Mouse (Mus musculus): Measurements from ENCODE around the gene Ppp1r1b.

The Ppp1r1b gene

DNA sequence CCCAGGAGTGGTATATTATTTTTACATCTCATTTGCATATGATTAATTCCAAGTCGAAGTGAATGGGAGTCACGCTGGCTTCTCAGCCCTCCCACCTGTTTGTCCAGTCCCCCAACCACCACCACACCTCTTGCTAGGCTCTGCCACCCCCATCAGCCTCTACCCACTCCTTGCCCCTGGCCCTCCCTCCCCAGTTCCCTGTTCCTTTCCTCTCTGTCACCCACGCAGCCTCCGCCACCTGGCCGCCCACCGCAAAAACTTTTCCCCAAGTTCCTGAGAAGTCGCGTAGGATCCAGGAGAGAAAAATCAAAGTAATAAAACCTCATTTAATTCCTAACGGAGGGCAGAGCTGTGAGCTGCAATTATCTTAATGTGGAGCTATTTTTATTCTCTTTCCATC, 2.0 kb upstream of the Ppp1r1b start:
- DNase-seq (ENCODE audit: inconsistent age in 2 of 2, low spot score in 1 of 2) = no peak

DNA sequence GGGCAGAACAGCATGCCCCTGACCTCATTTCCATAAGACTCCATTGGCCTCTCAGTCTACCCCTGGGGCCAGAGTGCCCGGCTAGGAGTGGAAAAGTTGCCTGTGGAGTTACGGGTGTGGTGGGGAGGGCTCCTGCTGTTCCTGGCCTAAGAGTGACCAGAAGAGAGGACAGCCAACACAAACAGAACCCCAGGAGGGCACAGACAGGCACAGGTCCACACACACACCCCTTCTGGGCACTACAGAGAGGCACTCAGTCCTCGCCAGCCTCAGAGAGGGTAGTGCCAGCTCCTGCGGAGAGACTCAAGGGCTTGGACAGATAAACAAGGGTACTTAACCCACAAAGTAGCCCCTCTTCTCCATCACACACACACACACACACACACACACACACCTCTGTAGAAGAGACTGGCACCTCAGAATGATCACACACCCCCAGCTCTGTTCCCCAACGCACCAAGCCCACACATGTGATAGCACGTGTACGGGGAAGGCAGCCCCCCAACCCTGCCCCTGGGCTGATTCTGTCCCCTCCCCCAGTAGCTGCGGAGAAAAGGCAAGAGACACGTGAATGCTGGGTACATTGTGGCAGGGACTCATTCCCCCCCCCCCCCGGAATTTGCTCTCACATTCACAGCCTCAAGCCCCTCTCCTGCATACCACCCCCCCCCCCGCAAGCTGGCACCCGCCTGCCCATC, 670 bp upstream of the Ppp1r1b start:
- DNase-seq (ENCODE audit: inconsistent age in 2 of 2, low spot score in 1 of 2) = no peak

DNA sequence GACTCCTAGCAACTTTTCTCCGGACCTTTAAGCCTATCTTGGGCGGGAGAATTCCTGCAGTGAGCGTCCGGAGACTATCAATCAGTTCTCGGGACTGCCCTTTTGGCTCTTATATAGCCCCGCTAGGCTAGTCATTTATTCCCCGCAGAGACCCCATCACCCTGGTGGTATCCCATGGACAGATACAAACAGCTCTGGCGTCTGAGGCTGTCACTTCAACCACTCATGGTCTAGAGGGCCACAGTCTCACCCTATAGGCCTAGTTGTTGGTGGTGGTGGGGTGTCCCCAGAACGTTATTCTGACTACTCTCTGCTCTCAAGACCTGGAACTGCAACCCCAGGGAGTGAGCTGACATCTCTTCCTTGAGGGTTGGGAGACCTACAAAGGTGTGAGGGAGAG, 1.1 kb downstream of the Ppp1r1b start:
- DNase-seq (ENCODE audit: inconsistent age in 2 of 2, low spot score in 1 of 2) = no peak

DNA sequence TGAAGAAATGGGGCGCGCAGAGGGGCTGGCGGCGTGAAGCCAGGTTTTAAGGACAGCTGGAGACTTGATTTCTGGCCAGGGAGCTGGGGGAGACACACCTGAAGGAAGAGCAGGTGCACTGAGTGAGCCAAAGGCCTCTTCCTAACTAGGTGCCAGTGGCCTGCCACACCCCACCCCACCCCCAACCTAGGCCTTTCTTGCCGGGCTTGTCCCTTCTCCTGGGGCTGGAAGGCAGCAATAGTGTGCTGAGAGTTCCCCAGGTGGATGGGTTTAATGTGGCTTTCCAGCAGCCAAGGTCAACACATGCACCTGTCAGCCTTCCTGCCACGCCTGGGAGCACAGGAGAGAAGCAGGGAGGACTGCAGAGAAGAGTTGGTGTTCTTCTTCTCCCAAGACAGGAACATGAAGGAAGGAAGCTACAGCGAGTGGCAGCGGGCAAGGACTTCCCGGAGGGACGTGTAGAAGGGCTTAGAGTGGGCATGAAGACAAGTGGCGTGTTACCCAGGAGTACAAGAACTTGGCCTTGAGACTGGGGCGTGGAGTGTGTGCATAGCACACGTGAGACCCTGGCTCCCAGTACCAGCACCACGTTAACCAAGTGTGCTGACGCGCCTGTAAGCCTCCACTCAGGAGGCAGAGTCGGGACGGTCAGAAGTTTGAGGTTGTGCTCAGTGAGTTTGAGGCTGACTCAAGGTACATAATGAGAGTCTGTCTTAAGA, 4.2 kb downstream of the Ppp1r1b start:
- no peak for DNase-seq (ENCODE audit: inconsistent age in 2 of 2, low spot score in 1 of 2)

DNA sequence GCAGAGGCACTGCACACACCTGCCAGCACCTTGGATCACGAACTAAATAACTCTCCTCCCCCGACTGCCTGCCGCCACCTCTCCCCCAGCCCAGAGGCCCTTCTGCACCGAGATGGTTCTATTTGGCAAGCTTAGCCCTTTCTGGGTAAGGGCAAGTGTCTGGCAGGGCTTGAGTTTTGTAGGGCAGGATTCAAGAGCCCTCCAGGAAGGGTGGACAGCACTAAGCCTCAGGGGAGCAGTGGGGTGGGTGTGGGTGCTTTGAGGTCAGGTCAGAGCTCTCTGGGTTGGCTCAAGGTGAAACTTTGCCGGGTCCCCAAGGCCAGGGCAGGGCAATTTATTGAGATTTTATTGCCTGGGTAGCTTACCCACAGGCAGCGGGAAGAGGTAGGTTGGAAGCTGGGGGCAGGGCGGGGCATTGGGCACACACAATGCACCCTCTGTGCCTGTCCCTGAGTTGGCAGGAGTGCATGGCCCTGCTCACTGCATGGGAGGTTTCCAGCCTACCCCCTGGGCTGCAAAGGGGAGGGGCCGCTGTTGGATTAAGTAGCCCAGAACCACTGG, 5.5 kb downstream of the Ppp1r1b start:
- no peak for DNase-seq (ENCODE audit: inconsistent age in 2 of 2, low spot score in 1 of 2)

DNA sequence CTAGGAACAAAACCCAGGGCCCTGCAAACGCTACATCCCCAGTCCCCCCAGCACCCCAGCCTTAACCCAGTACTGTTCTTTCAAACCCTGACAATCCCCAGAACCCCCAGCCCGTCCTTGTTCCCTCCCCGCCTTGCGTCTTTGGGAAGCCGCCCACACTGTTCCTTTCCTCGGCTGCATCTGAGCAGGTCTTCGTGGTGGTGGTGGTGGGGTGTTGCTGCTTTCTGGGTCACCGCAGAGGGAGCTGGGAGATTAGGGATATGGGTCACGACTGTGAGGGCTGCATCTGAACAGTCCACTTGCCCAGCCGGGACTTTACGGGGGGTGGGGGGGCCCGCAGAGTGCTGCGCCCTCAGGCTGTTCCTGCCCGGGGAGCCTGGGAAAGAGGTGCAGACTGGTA, 6.2 kb downstream of the Ppp1r1b start:
- DNase-seq (ENCODE audit: inconsistent age in 2 of 2, low spot score in 1 of 2) = no peak

DNA sequence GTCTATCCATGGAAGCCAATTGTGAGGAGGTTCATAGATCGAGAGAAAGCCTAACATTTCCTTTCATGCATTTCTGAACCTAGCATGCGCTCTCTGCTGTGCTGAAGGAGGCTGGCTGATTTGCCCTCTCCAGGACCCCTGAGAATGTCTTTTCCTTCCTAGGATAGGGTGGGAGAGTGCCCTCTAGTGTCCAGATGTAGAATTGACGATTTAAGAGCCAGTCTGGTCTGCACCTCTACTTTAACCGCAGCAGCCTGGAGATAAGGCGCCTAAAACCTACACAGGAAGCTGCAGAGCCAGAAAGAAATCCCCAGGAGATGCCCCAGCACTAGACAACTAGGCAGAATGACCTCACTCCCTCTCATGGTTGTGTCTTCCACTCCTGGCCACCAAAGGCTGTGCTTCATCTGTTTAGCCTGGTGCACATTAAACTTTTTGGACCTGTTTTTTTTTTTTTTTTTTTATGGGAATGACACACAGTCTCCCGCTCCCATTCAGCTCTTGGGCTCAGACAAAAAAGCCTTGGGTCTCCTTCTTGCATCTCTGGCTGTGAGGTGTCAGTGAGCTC, 7.6 kb downstream of the Ppp1r1b start:
- peak; percentile 35 to 85 for DNase-seq (ENCODE audit: inconsistent age in 2 of 2, low spot score in 1 of 2)

DNA sequence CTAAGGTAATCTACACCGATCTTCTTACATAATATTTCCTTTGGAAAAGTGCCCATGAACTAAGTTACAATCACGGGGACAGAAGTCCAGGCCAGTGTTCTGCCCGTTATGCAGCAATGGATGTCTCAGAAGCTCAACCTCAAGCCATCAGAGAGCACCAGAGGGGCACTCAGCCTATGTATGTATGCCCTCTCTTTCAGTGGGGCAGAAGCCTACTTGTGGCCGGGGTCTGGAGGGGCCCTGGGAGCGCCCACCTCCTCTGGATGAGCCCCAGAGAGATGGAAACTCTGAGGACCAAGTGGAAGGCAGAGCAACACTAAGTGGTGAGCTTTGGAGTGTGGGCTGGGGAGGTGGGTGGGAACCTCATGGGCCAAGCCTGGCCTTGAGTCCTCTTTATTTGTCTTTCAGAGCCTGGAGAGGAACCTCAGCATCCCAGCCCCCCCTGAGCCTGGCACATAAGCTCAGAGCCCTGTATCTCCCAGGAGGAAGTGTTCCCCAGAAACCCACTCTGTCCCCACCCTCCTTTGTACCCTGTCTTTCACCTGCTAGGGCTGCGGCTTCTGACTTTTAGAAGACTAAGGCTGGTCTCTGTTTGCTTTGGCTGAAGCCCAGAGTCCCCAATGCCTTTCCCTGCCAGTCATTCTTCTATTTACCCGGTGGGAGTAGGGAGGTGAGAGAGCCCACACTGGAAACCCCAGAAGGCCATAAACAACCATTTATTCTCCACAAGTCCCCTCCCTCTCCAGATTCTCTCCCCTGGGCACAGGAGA, 8.6 kb downstream of the Ppp1r1b start:
- DNase-seq (ENCODE audit: inconsistent age in 2 of 2, low spot score in 1 of 2) = no peak

DNA sequence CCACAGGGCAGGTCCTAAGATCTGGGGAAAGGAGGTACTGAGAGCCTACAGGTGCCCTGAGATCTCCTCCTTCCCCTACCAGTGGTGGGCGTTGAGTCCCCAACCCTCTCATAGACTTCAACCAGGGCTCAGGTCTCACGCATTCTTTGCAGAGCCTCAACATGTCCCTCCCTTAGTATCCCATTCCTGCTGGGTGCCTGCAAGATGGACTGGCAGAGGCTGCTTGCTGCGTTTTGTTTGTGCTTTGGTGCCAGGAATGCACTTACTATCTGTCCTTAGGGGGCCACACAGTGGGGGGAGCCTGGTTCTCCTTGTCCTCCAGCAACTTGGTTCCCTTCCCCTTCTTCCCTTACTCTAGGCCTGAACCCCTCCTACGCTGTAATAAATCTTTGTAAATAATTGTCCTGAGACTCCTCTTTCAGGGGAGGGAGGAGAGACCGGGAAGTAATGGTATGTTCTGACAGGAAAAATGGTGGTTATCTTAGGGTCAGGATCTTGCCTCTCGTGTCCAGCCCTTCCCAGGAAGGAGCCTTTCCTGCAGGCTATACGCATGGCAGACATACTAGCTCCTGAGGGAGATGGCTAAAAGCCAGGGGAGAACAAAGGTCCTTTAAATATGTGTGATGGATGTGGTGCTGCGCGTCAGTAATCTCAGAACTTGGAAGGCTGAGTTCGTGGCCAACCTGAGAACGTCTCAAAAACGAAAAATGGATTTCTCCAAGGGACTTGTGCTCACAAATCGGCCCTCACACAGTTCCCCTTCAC, 9.4 kb downstream of the Ppp1r1b start:
- DNase-seq (ENCODE audit: inconsistent age in 2 of 2, low spot score in 1 of 2) = no peak

DNA sequence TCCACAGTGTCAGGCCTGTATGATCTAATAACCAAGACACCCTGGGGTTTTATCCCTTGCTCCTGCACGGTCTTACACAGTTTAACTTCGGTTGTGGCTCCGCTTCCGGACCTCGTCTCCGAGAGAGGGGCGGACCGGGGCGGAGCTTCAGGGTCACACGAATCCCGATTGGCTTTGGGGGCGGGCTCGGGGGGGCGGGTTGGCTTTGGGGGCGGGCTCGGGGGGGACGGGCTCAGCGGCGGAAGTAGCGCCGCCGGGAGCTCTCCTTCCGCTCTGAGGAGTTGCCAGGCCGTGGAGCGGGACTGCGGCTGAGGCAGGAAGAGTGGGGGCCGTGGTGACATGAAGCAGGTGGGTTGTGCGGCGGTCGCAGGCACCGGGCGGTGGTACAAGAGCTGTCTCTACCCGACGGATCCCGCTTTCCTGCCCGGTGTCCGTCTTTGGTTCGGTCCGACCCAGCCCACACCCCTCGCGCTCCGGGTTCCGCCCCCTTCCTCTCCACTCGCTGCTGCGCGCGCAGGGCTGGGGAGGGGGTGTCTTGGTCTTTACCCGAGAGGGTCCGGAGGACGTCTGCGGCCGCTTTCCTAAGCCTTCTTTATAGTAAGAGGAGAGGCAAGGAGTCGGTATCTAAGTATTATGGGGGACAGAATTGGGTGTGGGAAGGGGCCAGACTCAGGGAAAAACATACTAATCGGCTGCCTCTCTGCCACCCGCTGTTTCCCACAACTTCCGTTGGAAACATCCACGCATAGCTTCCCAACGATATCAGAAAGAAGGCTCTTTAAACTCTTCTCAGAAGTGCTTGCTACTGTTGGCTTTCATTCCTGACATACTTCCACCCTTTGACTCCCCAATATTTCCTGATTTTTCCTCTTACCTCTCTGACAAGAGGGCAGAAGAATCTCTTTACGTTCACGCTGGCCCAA, 10.2 kb downstream of the Ppp1r1b start, which contains the start of gene Stard3:
Stard3 (plus strand) TSS at position 208 of the 923 bp plus-strand sequence.
- DNase-seq (ENCODE audit: inconsistent age in 2 of 2, low spot score in 1 of 2) = peak; percentile 91 to 95

DNA sequence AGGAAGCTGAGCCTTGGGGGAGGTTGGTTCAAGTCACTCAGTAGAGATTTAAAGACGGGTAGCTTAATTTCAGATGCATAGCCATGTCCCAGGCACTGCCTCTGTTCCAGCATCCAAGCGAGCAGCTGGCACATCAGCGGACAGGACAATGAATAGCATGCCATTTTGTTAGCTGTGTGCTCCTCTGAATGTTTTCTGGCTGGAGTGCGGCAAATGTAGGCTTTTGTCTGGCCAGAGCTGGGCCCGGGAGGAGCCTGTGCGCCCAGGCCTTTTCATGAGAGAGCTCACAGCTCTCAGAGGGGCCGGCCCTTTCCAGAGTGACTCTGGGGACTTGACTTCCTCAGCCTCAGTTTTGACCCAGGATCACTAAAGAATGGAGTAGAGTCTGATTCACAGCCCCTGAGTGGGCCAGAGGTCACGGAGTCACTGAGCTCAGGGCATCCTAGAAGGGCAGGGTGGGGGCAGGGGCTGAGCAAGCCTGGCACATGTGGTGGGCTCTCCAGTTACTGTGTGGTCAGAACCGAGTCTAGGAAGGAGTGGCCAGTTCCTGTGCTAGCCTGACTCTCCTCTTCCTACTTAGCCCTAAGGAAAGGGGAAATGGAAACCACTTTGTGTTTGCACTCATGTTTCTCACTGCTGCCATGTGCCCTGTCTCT, 12.8 kb downstream of the Ppp1r1b start:
- no peak for DNase-seq (ENCODE audit: inconsistent age in 2 of 2, low spot score in 1 of 2)

DNA sequence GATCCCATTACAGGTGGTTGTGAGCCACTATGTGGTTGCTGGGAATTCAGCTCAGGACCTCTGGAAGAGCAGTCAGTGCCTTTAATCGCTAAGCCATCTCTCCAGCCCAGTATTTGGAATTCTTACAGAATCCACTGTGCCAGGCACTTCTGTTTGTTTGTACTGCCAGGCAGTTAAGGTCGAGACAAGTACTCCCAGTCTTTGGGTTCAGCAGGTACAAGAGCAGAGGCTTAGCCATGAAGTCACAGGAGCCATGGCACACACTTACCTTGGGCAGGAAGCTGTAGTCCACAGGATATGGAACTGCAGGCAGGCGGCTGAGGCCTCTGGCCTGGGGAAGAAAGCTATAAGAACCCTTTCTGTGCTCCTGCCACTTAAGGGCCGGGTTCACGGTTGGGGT, 15.6 kb downstream of the Ppp1r1b start:
- no peak for DNase-seq (ENCODE audit: inconsistent age in 2 of 2, low spot score in 1 of 2)

DNA sequence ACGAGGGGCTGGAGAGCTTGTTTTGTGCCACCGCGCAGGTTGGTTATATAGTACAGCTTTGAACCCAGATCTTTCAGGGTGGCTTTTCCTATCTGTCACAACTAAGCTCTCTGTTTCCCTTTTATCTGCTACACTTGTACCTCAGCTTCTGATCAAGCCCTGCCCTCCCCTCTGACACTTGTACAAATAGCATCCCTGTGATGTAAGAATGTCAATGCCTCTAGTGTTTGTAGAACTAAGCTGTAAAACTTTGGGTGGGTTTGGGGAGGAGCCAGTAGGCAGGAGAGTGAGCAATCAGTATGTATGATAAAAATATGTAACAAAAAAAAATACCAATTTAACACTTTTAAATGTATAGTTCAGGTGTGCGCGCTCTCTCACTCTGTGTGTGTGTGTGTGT, 16.2 kb downstream of the Ppp1r1b start:
- DNase-seq (ENCODE audit: inconsistent age in 2 of 2, low spot score in 1 of 2) = no peak

DNA sequence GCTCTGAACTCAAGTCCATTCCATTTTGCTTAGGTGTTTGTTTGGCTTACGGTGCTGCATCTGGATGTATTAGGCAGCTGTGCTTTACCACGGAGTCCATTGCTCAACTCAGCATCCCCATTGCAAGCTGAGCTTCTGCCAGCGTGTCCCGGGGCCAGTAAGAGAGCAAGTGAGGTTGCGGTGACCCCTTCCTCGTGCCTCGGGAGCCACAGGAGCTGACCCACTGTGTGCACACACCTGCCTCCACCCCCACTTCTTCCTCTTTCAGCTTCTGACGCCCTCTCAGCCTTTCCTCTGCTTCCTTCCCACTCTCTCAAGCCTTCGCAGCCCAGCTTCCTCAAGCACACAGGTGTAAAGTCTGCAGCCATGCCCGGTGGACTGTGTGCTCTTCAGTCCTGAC, 18.1 kb downstream of the Ppp1r1b start:
- no peak for DNase-seq (ENCODE audit: inconsistent age in 2 of 2, low spot score in 1 of 2)

DNA sequence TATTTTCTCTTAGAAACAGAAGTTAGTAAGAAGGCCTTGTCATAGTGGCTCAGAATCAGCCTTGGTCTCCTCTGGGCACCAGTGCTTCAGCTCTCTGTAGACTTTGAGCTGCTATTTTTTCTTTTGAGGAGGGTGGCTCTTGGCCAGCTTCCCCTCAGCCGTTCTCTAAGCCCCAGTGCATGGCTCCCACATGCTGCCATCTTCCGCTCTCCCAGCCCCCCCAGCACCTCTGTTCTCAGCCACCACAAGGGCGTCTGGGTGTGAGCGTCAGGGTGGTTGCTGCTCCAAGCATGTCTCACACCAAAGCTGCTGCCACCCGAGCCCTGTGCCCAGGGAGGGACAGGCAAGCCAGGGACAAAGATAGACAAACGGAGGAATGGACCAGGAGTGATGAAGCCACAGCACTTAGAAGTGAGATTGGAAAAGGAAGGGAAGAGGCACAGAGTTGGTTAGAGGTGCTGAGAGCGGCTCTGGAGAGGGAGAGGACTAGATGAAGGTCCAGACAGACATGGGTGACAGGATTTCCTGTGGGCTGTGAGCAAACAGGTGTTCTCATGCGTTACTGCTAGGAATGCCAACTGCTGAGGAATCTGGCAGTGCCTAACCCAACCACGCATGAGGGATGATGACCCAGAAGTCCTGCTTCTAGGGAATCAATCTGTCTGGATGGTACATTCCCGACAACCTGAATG, 19.1 kb downstream of the Ppp1r1b start:
- DNase-seq (ENCODE audit: inconsistent age in 2 of 2, low spot score in 1 of 2) = no peak

DNA sequence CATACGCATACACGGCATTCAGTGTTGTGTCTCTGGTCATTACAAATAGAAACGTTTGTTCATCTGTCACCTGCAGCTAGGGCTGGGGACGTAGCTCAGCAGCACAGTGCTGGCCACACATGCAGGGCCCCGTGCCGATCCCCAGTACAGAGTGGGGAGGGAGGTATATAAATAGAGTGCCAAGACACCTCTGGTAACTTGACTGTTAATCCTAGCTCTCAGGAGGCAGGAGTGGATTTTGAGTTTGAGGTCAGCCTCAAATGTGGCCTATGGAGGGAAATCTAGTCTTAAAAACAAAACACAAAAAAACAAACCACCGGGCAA, 19.6 kb downstream of the Ppp1r1b start:
- no peak for DNase-seq (ENCODE audit: inconsistent age in 2 of 2, low spot score in 1 of 2)

DNA sequence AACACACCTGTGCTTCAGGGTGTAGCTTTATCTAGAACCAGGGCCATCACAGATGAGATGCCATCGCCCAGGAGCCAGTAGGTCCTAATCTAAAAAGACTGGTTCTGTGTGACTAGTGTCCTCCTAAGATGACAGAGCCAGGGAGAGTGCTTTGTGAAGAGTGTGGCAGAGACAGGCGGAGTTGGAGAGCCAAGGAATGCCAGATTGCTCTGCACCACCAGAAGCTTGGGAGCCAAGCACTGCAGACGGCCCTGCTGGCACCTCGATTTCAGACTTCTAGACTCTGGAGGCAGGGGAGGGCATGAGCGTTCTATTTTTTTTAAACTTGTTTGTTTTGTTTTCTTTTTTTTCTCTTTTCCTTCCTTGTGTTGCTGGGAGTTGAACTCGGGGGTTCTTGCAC, 21.1 kb downstream of the Ppp1r1b start:
- DNase-seq (ENCODE audit: inconsistent age in 2 of 2, low spot score in 1 of 2) = no peak

DNA sequence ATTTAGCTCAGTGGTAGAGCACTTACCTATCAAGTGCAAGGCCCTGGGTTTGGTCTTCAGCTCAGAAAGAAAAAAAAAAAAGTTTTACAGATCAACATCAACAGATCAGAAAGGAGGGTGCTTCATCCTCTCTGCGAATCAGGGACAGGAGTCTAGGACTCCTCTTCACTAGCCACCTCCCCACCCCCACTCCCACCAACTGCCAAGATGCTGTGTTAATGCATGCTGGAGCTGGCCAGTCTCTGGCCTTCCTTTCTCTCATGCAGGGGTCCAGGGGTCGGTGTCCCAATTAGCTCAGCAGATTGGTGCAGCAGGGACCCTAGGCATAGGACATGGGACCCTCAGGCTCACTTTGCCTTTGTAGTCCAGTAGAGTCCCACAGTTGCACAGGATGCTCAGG, 22.4 kb downstream of the Ppp1r1b start:
- no peak for DNase-seq (ENCODE audit: inconsistent age in 2 of 2, low spot score in 1 of 2)
